Mouse (Mus musculus) midbrain, embryonic 13.5 days (tissue): ENCODE data around the gene Dtx3l. TPM values are rescaled to one million over a fixed set of nuclear protein-coding genes. Genes with fewer than 3 reads are reported as not detected.
"Not testable (repeated sequence)": the region's sequence is repeated elsewhere in the genome, so short reads cannot be mapped to it uniquely, and the experiment has no call there.

ENCODE experiments used
- ATAC-seq: fragments of 200-750 bp; cut with Nextera tagmentation; 2 replicates; pipeline ENCODE4 v1.8.0; 2017; ENCODE audit warnings: mild to moderate bottlenecking, moderate TSS enrichment, moderate library complexity
- H3K27ac ChIP-seq: fragments of 300-500 bp; sonication (generic); 2 replicates; pipeline ENCODE4 v1.5.1; 2015; ENCODE audit warnings: inconsistent platforms, mild to moderate bottlenecking, moderate library complexity
- H3K27me3 ChIP-seq: fragments of 300-500 bp; sonication (generic); 2 replicates; pipeline ENCODE4 v1.6.1; 2015; ENCODE audit warnings: mild to moderate bottlenecking, inconsistent platforms
- H3K36me3 ChIP-seq: fragments of 300-500 bp; sonication (generic); 2 replicates; pipeline ENCODE4 v1.6.1; 2015; ENCODE audit warnings: mild to moderate bottlenecking, inconsistent platforms
- H3K4me1 ChIP-seq: fragments of 300-500 bp; sonication (generic); replicated peaks from 2 replicates; pipeline ENCODE4 v1.6.1; 2015; ENCODE audit warnings: inconsistent platforms
- H3K4me2 ChIP-seq: fragments of 300-500 bp; sonication (generic); replicated peaks from 2 replicates; pipeline ENCODE4 v1.6.1; 2015; ENCODE audit warnings: moderate library complexity, mild to moderate bottlenecking, inconsistent platforms
- H3K4me3 ChIP-seq: fragments of 300-500 bp; sonication (generic); replicated peaks from 2 replicates; pipeline ENCODE4 v1.5.1; 2015; ENCODE audit warnings: mild to moderate bottlenecking, inconsistent platforms
- H3K9ac ChIP-seq: fragments of 300-500 bp; sonication (generic); replicated peaks from 2 replicates; pipeline ENCODE4 v1.6.1; 2015; ENCODE audit warnings: mild to moderate bottlenecking, inconsistent platforms
- H3K9me3 ChIP-seq: fragments of 300-500 bp; sonication (generic); 2 replicates; pipeline ENCODE4 v1.6.1; 2016; ENCODE audit warnings: mild to moderate bottlenecking, inconsistent platforms
- WGBS: fragments of 180-500 bp; shearing (Covaris S2); methylation state at CpG from one replicate; pipeline ENCODE4 v1.1.7; 2015; 5-methylcytosine and 5-hydroxymethylcytosine counted together
- polyA plus RNA-seq: library from polyadenylated mRNA; unstranded; fragments of >200 nt; fragmentation: Nextera tagmentation; extraction: Ambion mirVana; gene quantifications from 2 replicates; pipeline ENCODE4 v1.2.1, GENCODE M21; 2015

The Dtx3l gene
- polyA plus RNA-seq: 1.3 and 1.4 TPM in 2 replicates

DNA sequence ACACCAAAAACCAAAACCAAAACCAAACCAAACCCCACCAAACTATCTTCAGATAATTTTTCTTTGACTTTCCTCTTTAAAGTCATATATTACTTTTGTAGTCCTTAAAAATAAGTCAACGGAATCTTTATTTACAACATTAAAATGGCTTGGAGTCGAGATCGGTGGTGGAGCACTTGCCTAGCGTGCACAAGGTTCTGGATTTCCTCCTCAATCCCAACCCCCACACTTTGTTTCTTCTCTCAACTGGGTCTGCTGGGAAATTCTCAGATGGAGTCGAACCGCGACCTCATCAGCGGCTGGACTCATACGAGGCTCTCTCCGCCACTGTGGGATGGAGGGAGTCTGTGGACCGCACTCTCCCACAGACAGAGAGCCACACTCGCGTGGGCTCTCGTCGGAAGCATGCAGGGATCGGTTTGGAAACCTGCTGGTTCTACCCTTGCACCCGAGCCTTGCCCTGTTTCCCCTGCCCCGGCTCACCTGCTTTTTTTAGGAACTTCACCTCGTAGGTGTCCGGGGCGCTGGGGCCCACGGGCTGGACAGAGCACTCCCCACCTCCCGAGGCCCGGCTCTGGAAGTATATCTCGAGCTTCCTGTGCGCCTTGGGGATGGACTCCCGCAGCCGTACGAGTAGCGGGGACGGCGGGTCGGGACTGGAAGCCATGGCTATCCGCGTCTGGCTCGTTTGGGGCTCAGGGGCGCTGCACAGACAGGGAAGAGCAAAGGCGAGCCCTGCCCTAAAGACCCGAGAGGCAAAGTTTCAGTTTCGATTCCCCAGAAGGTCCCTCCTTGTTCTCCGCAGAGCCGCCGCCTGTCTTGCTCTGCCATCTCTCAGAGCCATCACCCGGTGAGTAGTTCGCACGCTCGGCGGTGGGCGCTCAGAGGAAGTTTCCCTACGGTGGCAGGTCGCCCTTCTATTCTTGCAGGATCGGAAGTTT, at the start of gene Dtx3l, which contains the start of gene Parp9:
Gene Dtx3l (minus strand): TSS at position 941 of the 941 bp plus-strand sequence.
Gene Parp9 (plus strand): TSS at position 260 of the 941 bp plus-strand sequence.
- Histone ChIP-seq H3K4me3 (peak within 1 kb of the TSS; percentile 51), H3K4me1 (peaks cover 11% of the 10 kb centered on the region), H3K36me3 (no peaks in the 10 kb centered on the region), H3K27ac (no peak within 1 kb of the TSS), H3K9me3 (no peaks in the 10 kb centered on the region), H3K27me3 (peaks cover 23% of the 10 kb centered on the region), H3K9ac (peak within 1 kb of the TSS; percentile 48), H3K4me2 (peak within 1 kb of the TSS; percentile 69)
- peak; percentile 62; the same call in 1 of the 2 replicates for ATAC-seq
- WGBS: 2% methylated on average over 52 of the region's 52 CpGs

DNA sequence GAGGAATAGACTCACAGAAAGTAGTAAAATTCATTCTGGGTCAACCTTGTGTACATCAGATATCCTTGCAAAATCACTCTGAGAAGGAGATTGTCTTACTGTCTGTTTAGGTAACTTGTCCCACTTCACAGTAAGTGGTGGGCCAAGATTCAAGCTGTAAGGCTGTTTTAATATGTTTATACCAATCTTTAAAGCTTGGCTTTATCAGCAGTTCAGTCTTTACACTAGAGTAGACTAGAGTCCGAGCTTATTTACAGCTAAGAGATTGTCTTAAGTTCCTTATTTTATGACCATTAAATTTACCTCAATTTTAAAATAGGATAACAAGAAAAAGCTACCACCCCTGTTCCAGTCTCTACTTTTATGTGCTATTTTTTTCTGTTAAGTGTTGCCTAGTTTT, 49.0 kb upstream of the Dtx3l start:
- Histone ChIP-seq H3K9ac (no peak overlapping the region), H3K27me3 (no peaks in the 10 kb centered on the region), H3K9me3 (no peaks in the 10 kb centered on the region), H3K27ac (no peak overlapping the region), H3K4me2 (no peak overlapping the region), H3K4me1 (peaks cover 29% of the 10 kb centered on the region), H3K4me3 (no peak overlapping the region), H3K36me3 (no peaks in the 10 kb centered on the region)
- ATAC-seq: no peak
- WGBS: 89% methylated on average over 1 of the region's 1 CpGs

DNA sequence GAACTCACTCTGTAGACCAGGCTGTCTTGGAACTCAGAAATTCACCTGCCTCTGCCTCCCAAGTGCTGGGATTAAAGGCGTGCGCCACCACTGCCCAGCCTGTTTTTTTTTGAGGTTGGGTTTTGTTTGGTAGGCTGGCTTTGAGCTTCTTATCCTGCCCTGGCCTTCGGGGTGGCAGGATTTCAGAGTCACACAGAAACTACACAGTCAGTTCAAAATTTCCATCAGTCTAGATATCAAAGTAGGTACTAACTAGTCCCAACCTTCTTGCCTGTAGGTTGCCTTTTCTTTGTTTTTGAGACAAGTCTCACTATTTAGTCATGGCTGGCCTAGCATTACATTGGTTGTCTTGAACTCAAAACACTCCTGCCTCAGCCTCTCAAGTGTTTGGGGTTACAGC, 45.5 kb upstream of the Dtx3l start:
- H3K9ac ChIP-seq: peak overlapping the region; percentile 95; the same call in 1 of the 2 replicates
- H3K9me3 ChIP-seq: peaks cover 3% of the 10 kb centered on the region; the same call in 1 of the 2 replicates
- H3K4me1 ChIP-seq: peaks cover 35% of the 10 kb centered on the region
- H3K27me3 ChIP-seq: no peaks in the 10 kb centered on the region
- no peak overlapping the region for H3K27ac ChIP-seq
- no peak for ATAC-seq
- peak overlapping the region; percentile 69 for H3K4me2 ChIP-seq
- no peaks in the 10 kb centered on the region for H3K36me3 ChIP-seq
- WGBS: 55% methylated on average over 3 of the region's 3 CpGs
- peak overlapping the region; percentile 85 for H3K4me3 ChIP-seq

DNA sequence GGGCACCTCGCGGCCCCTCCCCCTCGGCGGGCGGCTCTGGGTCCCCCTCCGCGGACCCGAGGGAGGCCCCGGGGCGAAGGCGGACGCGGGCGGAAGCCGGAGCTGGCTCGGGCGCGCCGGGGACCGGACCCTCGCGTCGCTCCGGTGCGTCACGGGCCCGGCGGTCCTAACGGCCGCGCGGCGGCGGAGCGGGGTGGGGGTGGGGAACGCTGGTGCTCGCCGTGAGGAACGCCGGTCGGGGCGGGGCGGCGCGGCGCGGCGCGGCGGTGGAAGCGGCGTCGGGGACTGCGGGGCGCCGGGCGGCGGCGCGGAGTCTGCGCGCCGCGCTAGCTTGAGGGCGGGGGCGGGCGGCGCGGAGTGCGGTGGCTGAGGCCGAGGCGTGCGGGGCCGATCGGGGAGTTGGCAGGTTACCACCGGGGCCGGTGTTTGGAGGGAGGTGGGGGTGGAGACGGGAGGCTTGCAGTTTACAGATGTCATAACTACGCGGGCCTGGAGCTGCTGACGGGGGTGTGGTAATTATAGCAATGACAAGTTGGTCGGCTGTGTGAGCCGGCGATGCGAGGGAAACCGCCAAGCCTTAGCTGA, 44.7 kb upstream of the Dtx3l start:
- Histone ChIP-seq H3K4me3 (peak overlapping the region; percentile 85), H3K9ac (peak overlapping the region; percentile 95), H3K4me1 (peaks cover 35% of the 10 kb centered on the region), H3K4me2 (peak overlapping the region; percentile 69), H3K9me3 (peaks cover 3% of the 10 kb centered on the region; the same call in 1 of the 2 replicates), H3K27ac (peak overlapping the region; percentile 99), H3K27me3 (no peaks in the 10 kb centered on the region), H3K36me3 (no peaks in the 10 kb centered on the region)
- under 1% methylated on average over 71 of the region's 86 CpGs for WGBS
- ATAC-seq: peak; percentile 80

DNA sequence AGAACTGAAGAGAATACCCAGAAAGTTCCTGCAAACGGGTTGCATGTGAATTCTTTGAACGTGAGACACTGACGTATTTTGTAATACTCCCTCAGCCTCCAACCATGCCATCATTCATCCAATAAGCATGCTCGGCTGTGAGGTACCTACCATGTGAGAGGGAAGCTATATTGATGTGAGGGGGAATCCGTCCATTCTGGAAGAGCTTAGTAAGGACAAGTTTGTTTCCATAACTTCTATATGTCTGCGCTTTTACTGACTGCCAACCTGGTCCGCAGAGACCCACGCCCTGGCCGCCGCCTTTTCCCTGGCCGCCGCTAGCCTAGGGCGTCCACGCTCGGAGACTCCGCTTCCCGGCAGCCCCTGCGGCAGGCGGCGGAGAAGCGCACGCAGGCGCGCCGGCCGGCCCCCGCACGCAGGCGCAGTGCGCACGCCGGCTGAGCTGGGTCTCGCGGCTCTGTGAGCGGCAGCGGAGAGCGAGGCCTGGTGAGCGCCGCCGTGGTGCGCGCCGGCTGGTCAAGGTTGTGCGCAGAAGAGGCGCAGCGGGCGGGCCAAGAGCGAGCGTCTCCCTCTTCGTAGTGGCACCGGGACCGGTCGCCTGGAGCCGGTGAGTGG, 44.1 kb upstream of the Dtx3l start:
- WGBS: under 1% methylated on average over 54 of the region's 54 CpGs
- peak overlapping the region; percentile 95 for H3K9ac ChIP-seq
- peak overlapping the region; percentile 85 for H3K4me3 ChIP-seq
- H3K27ac ChIP-seq: peak overlapping the region; percentile 99
- H3K4me2 ChIP-seq: peak overlapping the region; percentile 69
- H3K4me1 ChIP-seq: peaks cover 35% of the 10 kb centered on the region
- peaks cover 3% of the 10 kb centered on the region; the same call in 1 of the 2 replicates for H3K9me3 ChIP-seq
- no peaks in the 10 kb centered on the region for H3K27me3 ChIP-seq
- no peaks in the 10 kb centered on the region for H3K36me3 ChIP-seq
- ATAC-seq: peak; percentile 97

GRCm38 (mm10) chr16:35982506-35982901, 43.6 kb upstream of the Dtx3l start:
- H3K9me3 ChIP-seq: peaks cover 3% of the 10 kb centered on the region; the same call in 1 of the 2 replicates
- H3K27me3 ChIP-seq: no peaks in the 10 kb centered on the region
- WGBS: 3% methylated on average over 15 of the region's 15 CpGs
- H3K36me3 ChIP-seq: no peaks in the 10 kb centered on the region
- peak overlapping the region; percentile 85 for H3K4me3 ChIP-seq
- H3K9ac ChIP-seq: peak overlapping the region; percentile 95
- peaks cover 30% of the 10 kb centered on the region for H3K4me1 ChIP-seq
- ATAC-seq: peak; percentile 13
- peak overlapping the region; percentile 99; the same call in 1 of the 2 replicates for H3K27ac ChIP-seq
- H3K4me2 ChIP-seq: peak overlapping the region; percentile 69

DNA sequence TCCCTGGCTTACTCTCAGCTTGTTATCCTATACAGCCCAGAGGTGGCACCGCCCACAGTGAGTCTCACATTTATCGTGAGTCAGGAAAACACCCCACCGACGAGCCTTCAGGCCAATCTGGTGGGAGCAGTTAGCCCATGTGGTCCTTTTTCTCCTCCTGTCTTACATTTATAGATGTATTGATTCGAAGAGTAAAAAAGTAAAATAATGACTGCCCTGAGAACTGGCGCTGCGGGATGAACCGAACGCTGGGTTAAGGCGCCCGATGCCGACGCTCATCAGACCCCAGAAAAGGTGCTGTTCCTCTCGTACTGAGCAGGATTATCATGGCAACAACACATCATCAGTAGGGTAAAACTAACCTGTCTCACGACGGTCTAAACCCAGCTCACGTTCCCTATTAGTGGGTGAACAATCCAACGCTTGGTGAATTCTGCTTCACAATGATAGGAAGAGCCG, 42.4 kb upstream of the Dtx3l start:
- Histone ChIP-seq H3K27ac (no peak overlapping the region), H3K4me2 (no peak overlapping the region), H3K4me1 (peaks cover 21% of the 10 kb centered on the region), H3K4me3 (no peak overlapping the region), H3K9ac (no peak overlapping the region), H3K9me3 (peaks cover 3% of the 10 kb centered on the region; the same call in 1 of the 2 replicates), H3K36me3 (no peaks in the 10 kb centered on the region), H3K27me3 (no peaks in the 10 kb centered on the region)
- peak; percentile 51; the same call in 1 of the 2 replicates for ATAC-seq
- 53% methylated on average over 19 of the region's 19 CpGs for WGBS

DNA sequence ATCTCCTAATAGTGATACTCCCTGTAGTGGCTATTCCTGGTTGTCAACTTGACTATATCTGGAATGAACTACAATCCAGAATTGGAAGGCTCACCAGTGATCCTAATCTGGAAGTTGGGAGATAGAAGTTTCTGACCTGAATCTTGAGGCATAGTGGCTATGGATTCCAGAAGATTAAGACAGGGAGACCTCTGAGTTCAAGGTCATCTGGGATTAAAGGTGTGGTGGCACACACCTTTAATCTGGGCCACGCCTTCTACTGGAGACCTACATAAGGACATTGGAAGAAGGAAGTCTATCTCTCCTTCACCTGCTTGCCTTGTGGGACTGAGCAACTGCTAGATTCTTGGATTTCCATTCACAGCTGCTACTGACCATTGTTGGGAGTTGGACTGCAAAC, 39.5 kb upstream of the Dtx3l start, which contains the start of gene Kpna1:
Gene Kpna1 (plus strand): TSS at position 301 of the 400 bp plus-strand sequence.
- H3K36me3 ChIP-seq, H3K9ac ChIP-seq, H3K4me1 ChIP-seq, H3K27ac ChIP-seq, ATAC-seq, H3K27me3 ChIP-seq, H3K4me2 ChIP-seq, H3K9me3 ChIP-seq, H3K4me3 ChIP-seq: not testable (repeated sequence)
- WGBS: 91% methylated on average over 1 of the region's 1 CpGs

- no peak overlapping the region for H3K4me3 ChIP-seq
- H3K27me3 ChIP-seq: no peaks in the 10 kb centered on the region
- no peak overlapping the region for H3K4me2 ChIP-seq
- H3K9me3 ChIP-seq: no peaks in the 10 kb centered on the region
- 79% methylated on average over 1 of the region's 1 CpGs for whole genome bisulfite sequencing
- no peak for ATAC-seq
- no peaks in the 10 kb centered on the region for H3K4me1 ChIP-seq
- H3K9ac ChIP-seq: no peak overlapping the region
- H3K36me3 ChIP-seq: no peaks in the 10 kb centered on the region
- no peak overlapping the region for H3K27ac ChIP-seq
Observed at GRCm38 (mm10) chr16:35974021-35974420, 35.1 kb upstream of the Dtx3l start.

- H3K27me3 ChIP-seq: no peaks in the 10 kb centered on the region
- no peak for ATAC-seq
- H3K36me3 ChIP-seq: no peaks in the 10 kb centered on the region
- H3K4me2 ChIP-seq: no peak overlapping the region
- H3K27ac ChIP-seq: no peak overlapping the region
- WGBS: 54% methylated on average over 2 of the region's 2 CpGs
- no peak overlapping the region for H3K9ac ChIP-seq
- H3K4me1 ChIP-seq: no peaks in the 10 kb centered on the region
- H3K4me3 ChIP-seq: no peak overlapping the region
- H3K9me3 ChIP-seq: no peaks in the 10 kb centered on the region
Observed at GRCm38 (mm10) chr16:35968149-35968548, 29.2 kb upstream of the Dtx3l start.

- 91% methylated on average over 4 of the region's 4 CpGs for WGBS
- no peak for ATAC-seq
- no peaks in the 10 kb centered on the region for H3K4me1 ChIP-seq
- H3K4me2 ChIP-seq: no peak overlapping the region
- no peak overlapping the region for H3K4me3 ChIP-seq
- no peak overlapping the region for H3K9ac ChIP-seq
- H3K36me3 ChIP-seq: no peaks in the 10 kb centered on the region
- H3K9me3 ChIP-seq: no peaks in the 10 kb centered on the region
- no peak overlapping the region for H3K27ac ChIP-seq
- no peaks in the 10 kb centered on the region for H3K27me3 ChIP-seq
Observed at GRCm38 (mm10) chr16:35967319-35967718, 28.4 kb upstream of the Dtx3l start.
